Mouse (Mus musculus): ENCODE measurements at regions not wholly inside any gene's neighbourhood (a gene's known extent, or its start where the extent isn't known, plus 50 kb on each side); places are given as distances from the start of the nearest gene placed in this dataset.

- no peak for TF ChIP-seq MAX (IDR thresholded peaks at IDR 0.05; ENCODE audit: low read depth)
- no peak for TF ChIP-seq TCF3 (IDR thresholded peaks at IDR 0.05; ENCODE audit: insufficient read length, low read depth)
- no peak for TF ChIP-seq POLR2A (IDR thresholded peaks at IDR 0.05; ENCODE audit: insufficient read length, low read depth)
- TF ChIP-seq USF1 (IDR thresholded peaks at IDR 0.05; ENCODE audit: low read depth) = no peak
- TF ChIP-seq E2F4 (IDR thresholded peaks at IDR 0.05; ENCODE audit: insufficient read depth) = no peak
- TF ChIP-seq CEBPB (IDR thresholded peaks at IDR 0.05; ENCODE audit: insufficient read depth, poor library complexity, severe bottlenecking) = no peak
- no peak for TF ChIP-seq POLR2AphosphoS2 (IDR thresholded peaks at IDR 0.05; ENCODE audit: insufficient read length, low read depth)
- TF ChIP-seq MYOD1 (IDR thresholded peaks at IDR 0.05; ENCODE audit: control insufficient read depth in 1 of 3, insufficient read length in 2 of 3, low read depth in 2 of 3) = no peak
- no peak for TF ChIP-seq TCF12 (IDR thresholded peaks at IDR 0.05; ENCODE audit: insufficient read depth, poor library complexity, severe bottlenecking)
Measured at GRCm38 (mm10) chr6:143394377-143394776, 227.4 kb downstream of the Etnk1 start.
